Mouse (Mus musculus) thymus, adult 2 months (tissue): ENCODE measurements around the gene Hspa12a.

Experiments
- CTCF ChIP-seq: fragments of 200-500 bp; IDR thresholded peaks from 2 replicates; pipeline ENCODE4 v1.5.1; 2012; ENCODE audit warnings: mild to moderate bottlenecking, control low read depth, low read length, moderate library complexity, borderline replicate concordance; ENCODE audit not compliant: control insufficient read depth, poor library complexity, insufficient read depth; ENCODE audit errors: extremely low read depth
- POLR2A ChIP-seq: fragments of 200-500 bp; IDR thresholded peaks from 2 replicates; pipeline ENCODE4 v1.6.1; 2012; ENCODE audit warnings: mild to moderate bottlenecking, low read length, control low read depth, moderate library complexity; ENCODE audit not compliant: control insufficient read depth, poor library complexity, insufficient read depth; ENCODE audit errors: extremely low read depth

GRCm38 (mm10) chr19:58919148-58919547 lies 24.3 kb downstream of the Hspa12a start:
- TF ChIP-seq CTCF (no peak), POLR2A (no peak)
